Mouse (Mus musculus) liver, postnatal 0 days (tissue): Measurements from ENCODE around the gene Olfr934.

Experiments
- CTCF ChIP-seq: sonication (generic); IDR thresholded peaks from 2 replicates; pipeline ENCODE4 v1.5.1; 2016; ENCODE audit warnings: antibody characterized with exemption, low read depth
- EP300 ChIP-seq: IDR thresholded peaks from 2 replicates; pipeline ENCODE4 v1.6.1; 2016; ENCODE audit warnings: antibody characterized with exemption, low read depth, mild to moderate bottlenecking

GRCm38 (mm10) chr9:38972013-38972412 is 16.1 kb downstream of the Olfr934 start, which contains the start of gene Olfr933:
- TF ChIP-seq CTCF (no peak), EP300 (no peak)
